Mouse (Mus musculus): Measurements from ENCODE around the gene Vmo1.
"Not testable (repeated sequence)": the region's sequence is repeated elsewhere in the genome, so short reads cannot be mapped to it uniquely, and the experiment has no call there.

Gene Vmo1

DNA sequence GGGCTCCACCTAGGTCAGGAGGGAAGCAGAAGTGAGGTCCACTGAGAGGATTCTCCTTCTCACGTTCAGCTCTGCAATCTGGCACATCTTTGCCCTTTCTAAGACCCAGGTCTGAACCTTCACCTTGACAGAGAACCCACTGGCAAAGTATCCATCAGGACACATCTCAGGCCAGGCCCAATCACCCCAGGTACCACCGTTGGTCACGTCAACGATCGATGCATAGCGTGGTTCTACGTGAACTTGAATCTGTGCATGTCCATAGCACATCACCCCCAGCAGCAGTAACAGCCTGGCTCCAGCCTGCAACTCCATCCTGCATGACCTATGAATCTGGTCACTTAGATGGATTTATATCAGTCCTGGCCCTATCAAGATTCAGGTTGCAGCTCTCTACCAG is at the start of gene Vmo1:
TSS of gene Vmo1 (minus strand) at position 329 of the 400 bp plus-strand sequence.
- no peak for DNase-seq

DNA sequence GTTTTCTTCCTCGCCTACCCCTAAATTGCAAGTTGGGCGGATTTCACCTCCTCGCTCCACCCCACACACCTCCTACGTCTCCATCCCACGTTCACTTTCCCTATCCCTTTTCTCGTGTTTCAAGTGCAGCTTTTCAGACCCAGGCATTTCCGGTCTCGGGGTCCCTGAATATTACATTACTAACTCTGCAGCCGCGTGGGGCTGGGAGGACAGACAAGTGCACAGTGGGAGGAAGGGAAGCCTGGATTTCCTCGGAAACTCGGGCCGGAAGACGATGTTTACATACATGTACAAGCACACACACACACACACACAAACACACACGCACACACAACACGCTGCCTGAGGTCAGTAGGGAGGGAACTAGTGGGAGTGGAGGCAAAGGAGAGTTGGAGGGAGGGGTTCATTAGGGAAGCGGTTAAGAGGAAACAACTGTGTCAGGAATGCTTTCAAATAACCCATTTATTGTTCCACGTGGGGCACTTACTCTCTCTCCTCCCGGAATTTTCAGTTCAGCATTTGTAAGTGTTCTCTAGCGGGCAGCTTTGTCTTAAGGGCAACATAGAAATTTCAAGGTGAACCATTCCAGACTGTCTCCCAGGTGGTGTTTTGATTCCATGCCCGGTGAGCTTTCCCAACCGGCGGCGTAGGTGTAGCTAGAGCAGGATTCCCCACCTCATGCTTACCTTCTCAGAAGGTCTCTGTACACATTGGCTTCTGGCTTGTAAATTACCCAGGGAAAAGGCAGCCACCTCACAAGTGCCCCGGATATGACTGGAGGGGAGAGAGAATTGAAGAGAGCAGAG is 49.3 kb upstream of the Vmo1 start:
- DNase-seq, result peak; percentile 52 to 56

DNA sequence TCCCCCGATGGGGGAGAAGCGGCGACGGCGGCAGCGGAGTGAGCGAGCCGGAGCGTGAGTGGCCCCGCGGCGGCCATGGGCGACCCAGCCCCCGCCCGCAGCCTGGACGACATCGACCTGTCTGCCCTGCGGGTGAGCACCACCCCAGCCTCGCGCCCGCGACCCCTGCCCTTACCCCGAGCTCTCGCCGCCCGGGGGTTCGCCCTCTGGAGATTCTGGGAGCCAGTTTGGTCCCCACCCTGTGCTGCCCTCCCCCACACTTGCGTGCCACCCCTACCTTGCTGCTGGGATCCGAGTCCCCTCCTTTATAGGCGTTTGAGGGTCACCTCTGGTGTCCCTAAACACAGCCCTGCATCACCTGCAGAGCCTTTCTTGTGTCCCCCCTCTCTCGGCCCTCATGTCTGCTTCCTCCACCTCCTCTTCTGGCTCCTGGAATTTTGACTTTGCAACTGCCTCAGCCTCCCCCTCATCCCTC is 48.6 kb upstream of the Vmo1 start:
- no peak for DNase-seq

DNA sequence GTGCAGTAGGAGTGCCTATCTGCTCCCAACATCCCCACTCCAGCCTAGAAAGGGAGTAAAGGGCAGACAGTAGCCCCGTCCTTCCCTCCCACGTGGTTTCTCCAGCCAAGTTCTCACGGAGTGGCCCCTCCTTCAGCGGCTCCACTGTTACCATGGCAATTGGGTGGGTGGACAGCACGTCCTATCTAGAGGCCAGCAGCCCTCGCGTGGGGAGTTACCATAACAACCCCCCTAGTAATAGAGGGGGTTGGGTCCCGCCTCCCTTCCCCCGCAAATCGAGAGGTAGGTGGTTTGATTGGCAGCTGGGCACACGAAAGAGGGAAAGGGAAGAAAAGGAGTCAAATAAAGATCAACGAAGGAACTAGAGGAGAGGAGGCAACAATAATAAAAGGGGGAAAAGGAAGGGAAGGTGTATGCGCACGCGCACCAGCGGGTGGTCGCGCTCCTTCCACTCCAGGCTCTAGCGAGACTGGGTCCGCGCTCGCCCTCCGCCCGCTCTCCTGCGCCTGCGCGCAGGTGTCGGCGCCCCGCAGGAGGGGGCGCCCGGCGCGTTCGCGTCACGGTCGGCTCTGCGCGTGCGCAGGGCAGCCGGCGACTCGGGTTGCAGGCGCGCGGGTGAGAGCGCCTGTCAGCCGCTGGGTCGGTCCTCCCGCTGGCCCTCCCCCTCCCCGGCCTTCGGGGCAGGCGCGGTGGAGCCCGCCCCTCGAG is 48.0 kb upstream of the Vmo1 start, which contains the start of gene Mink1:
TSS of gene Mink1 (plus strand) at position 595 of the 708 bp plus-strand sequence.
- DNase-seq, result peak; percentile 94 to 96

DNA sequence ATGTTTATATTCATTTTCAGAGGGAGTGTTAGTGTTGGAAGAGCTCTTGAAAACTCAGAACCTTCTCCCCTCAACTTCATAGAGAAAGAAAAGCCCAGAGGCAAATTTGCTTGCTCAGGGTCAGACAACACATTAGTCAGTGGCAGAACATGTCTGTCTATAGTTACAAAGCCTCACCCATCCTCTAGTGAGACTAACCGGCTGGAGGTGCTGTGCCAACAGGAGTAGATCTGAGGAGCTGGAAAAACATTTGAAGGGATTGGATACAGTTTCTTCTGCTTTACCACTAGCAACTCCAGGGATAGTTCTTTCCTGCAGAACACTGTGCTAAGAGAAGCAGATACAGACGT is 47.5 kb upstream of the Vmo1 start:
- no peak for DNase-seq

DNA sequence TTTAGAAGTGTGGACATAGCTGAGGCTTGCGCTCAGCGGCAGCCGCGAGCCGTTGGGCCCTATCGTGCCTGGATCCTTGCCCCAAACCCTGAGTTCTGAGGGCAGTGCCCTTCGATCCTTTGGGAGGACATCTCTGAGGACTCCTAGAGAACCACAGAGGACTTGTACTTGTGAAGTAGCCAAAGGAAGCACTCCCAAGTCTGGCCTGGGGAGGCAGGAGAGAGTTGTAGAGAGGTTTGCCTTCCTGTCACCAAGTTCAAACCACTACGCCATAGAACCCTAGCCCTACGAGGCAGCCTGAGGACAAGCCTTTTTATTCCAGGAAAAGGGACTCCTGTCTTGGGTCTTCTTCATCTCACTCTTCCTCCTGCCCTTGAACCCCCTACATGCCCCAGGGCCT is 43.1 kb upstream of the Vmo1 start:
- DNase-seq, result peak in 1 of 2 experiments; percentile 38

DNA sequence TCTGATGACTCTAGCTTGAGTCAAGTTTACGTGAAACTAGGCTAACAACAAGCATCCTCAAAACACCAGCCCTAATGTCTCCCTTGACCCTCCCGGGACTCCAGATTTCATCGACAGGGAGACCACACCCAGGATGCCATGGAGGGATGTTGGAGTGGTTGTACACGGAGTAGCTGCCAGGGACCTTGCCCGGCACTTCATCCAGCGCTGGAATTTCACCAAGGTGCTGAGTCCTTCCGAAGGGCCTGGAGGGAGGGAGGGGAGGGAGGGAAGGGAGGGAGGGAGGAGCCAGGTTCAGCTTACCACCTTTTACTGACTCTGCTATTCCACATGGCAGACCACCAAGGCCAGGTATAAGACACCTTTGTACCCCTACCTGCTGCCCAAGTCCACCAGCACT is 39.5 kb upstream of the Vmo1 start:
- no peak for DNase-seq

DNA sequence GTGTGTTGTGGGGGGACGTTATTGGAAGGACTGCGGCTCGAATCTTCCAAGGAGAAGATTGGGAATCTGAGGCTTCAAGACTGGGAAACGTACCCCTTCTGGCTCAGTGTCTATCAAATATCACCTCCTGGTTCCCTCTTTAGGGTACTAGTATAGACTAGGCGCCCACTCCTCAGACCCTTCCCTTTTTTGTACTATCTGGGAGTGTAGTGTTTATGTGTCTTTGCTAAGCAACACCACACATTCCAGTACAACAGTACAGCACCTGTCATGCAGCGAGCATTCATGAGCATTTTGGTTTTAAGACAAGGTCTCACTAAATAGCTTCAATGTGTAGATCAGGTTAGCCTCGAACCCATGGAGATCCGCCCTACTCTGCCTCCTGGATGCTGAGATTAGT is 37.1 kb upstream of the Vmo1 start:
- DNase-seq, result no peak

DNA sequence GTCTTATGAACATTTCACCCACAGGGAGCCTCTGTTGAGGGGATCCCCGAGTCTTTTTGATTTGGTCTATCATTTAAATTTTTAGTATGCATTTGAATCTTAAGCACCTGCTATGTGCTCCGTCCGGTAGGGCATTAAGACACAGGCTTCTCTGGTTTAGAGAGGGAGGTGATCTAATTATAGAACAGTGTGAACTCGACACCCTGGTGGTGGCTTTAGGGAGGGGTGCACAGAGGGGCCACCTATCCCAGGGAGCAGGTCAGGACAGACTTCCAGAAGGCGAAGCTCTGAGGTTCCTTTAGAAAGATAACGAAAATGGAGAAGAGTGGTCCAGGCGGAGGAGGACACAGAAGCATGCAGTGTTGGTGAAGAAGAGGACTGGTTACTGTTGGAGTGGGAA is 30.1 kb upstream of the Vmo1 start:
- DNase-seq, result no peak

DNA sequence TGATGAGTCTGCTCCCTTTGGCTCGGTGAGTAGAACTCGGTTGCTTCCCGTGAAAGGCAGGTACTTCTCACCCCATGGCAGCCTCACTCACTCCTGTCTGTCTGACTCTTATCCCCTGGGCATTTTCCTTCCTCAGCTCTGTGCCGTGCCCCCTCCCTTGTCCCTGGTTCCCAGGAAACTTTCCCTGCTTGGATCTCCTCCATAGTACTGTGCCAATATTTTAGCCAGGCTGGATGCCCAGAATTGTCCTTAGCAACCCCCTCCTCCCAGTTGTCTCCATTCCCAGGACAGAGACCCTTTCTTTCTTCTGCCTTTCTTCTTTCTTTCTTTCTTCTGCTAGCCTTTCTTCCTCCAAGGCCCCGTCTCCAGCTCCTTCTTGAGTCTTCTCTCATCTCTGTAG is 27.0 kb upstream of the Vmo1 start:
- DNase-seq, result no peak

DNA sequence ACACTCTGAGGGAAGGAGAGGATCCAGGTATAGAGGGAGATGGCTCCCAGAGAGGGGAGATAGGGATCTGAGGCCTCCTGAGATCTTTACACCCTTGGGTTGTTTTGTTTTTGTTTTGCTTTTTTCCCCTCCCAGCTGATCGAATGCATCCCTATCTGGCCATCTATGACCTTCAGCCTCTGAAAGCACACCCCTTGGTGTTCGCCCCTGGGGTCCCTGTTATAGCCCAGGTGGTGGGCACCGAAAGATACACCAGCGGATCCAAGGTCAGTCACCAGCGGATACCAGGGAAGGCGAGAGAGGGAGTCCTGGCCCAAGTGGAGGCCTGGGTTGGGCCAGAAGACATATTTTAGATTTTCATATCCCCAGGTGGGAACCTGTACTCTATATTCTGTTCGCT is 26.5 kb upstream of the Vmo1 start:
- DNase-seq, result no peak

DNA sequence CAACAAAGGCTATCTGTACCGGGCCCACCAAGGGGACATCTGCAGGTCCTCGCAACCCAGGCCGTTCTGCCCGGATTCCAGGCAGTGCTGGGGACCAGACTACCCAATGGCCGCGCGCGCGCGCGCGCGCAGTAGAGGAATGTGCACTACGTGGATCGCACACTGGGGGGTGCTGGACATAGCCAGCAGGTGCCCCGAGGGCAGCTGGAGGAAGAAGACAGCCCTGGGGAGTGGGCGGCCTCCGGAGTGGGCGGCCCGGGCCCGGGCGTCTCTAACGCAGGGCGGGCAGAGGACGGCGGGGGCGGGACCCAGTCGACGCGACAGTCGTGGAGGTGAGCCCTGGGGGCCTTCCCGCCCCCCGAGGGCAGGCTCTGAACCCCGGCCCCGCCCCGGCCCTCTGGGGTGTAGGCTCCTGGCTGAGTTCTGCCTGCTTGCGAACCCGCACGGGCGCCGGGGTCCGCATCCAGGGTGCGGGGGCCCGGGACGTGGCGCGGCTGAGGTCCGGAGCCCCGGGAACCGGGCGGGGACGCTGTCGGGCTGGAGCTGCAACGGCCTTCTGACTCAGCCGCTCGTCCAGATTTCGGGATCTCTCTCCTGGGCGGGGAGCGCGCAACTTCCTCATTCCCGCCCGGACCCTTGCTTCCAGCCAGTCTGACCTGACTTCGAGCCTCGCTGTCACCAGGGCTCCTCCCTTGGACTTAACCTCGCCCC is 25.6 kb upstream of the Vmo1 start, which contains the start of gene Pld2:
TSS of gene Pld2 (plus strand) at position 188 of the 711 bp plus-strand sequence.
- DNase-seq, result peak; percentile 95

DNA sequence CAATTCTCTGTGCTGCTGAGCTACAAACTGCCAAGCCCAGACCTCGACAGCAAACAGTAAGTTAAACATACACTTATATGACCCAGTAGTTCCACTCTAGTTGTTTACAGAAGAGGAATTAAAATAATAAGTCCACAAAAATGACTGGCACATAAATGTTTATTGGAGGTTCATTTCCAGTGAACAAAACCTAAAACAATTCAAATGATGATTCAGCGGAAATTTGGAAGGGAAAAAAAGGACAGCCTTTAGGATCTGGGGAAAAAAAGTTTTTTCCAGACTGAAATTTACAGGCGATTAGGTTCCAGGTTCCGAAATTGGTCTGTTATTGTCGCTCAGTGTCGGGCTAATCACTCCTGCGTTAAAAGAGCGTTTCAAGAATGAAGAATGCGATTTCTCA is 25.0 kb upstream of the Vmo1 start:
- no peak for DNase-seq

DNA sequence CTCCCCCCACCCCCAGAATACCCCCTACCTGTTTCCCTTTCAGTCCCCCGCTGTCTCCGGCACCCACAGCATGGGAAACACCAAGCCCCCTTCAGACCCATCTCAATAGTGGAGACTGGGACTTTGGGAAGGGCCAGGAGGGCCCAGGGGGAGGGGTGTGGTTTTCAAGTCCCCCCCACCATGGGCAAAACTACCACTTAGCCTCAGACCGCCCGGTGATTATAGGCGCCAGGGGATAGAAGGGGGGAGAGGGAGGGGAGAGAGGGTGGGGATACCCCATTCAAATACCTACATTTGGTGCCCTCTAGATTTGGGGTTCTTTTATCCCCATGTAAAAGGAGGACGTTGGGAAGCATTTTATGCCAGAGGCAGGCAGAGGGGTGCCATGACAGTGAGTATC is 18.4 kb upstream of the Vmo1 start, which contains the start of gene Gm40193:
TSS of gene Gm40193 (minus strand) at position 101 of the 400 bp plus-strand sequence.
- DNase-seq, result no peak

DNA sequence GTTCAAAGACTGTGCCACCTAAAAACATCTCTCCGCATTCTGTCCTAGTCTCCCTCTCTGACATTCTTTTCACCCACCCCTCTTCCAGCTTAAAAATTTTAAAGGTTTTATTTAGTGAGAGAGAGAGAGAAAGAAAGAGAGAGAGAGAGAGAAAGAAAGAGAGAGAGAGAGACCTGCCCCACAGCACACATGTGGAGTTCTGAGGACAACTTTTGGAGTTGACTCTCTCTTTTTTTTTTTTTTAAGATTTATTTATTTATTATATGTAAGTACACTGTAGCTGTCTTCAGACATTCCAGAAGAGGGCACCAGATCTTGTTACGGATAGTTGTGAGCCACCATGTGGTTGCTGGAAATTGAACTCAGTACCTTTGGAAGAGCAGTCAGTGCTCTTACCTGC is 16.6 kb upstream of the Vmo1 start:
- not testable (repeated sequence) for DNase-seq

DNA sequence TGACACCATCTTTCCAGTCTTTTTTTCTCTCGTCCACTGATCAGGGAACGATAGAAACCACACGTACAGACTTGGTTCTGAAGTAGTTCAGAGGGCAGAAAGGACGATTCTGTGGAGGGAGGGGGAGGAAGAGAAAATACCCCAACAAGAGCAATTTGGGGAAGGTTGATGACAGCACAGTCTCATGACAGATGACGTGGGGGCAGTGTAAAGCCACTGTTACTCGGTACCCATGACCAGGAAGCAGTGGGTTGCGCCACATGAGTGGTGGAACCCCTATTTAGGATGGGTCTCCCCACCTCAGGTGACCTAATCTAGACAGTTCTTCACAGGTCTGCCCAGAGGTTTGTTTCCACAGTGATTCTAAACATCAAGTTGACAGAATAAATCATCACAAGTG is 14.2 kb upstream of the Vmo1 start:
- no peak for DNase-seq

DNA sequence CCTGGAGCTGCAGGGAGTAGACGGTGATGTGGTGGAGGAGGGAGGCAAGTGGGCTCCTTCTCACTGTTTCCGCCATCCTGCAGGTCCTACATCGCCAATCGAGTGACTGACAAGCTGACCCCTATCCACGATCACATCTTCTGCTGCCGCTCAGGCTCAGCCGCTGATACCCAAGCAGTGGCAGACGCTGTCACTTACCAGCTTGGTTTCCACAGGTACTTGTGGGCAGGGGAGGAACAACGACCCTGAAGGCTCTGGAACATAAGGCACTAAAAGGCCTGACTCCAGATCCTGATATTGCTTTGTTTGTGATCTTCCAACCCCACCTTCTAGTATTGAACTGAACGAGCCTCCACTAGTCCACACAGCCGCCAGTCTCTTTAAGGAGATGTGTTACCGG is 11.8 kb upstream of the Vmo1 start:
- no peak for DNase-seq

DNA sequence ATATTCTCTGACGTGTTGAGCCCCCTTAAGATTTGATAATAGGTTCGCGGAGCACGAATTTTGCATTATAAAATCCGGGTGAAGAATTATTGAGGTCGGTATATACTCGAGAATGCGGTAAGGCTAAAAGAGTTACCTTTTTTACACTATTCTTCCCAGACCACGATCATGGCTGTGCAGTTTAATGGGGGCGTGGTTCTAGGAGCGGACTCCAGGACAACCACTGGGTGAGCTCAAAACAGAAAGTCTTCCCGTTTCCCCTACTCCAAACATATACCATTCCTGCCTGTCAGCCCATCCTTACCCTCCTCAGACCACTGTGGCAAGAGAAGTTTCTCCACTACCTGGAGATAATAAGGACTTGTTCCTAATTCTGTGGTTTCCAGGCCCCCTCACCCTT is 11.3 kb upstream of the Vmo1 start:
- DNase-seq, result no peak

DNA sequence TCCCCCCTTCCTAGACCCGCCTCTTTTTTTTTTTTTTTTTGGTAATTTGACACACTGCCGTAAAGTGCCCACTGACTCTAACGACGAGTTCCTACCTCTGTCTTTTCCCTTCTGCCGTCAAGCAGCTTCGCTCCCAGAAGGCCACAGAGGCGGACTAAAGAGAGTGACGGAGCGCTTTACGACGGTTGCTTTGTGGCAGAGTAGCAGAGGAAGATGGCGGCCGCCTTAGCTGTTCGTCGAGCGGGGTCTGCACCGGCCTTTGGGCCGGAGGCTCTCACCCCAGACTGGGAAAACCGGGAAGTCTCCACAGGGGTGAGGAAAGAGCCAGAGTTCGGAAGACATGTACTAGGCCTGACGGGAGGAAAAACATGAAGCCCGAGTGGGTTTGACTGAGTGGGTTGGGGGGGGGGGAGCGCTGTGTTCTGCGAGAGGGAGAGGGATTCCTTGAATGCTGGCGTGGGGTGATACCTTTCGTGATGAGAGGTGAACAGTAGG is 10.8 kb upstream of the Vmo1 start, which contains the start of gene Psmb6:
TSS of gene Psmb6 (plus strand) at position 184 of the 495 bp plus-strand sequence.
- DNase-seq, result peak; percentile 93 to 98

DNA sequence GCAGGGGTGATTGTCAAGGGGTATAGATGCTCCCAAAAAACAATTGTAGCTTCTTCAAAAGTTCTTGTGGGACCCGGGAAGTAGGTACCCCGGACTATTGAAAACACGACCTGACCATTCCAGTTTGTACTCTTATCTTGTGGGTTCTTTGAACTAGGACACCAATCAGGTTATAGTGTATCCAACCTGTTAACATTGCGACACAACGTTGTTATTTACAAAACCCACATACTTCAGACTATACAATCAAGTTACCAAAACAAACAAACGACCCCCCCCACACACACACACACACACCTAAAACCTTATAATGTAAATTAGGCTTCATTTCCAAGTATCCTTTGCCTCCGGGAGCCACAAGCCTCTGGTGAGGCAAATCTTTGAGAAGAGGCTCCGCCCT is 10.4 kb upstream of the Vmo1 start:
- DNase-seq, result no peak

DNA sequence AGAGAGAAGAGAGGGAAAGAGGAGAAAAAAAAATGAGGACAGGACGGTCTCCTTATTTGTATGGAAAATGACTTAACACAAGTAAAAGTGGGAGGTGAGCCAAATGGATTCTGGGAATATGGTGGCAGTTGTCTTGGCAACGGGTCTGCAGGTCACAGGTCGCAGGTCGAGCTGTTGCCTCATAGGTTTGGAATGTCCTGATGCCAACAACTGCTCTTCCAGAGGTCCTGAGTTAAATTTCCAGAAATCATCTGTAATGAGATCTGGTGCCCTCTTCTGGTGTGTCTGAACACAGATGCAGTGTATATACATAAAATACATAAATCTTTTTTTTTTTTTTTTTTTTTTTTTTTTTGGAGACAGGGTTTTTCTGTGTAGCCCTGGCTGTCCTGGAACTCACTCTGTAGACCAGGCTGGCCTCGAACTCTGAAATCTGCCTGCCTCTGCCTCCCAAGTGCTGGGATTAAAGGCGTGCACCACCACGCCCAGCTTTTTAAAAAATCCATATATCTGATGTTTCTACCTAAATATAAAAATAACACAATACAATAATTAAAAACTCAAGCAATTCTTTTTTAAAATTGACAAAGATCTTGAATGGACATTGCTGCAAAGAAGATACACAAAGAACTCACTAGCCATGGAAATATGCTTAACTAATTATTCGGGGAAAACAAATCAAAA is 9.0 kb upstream of the Vmo1 start:
- peak in 1 of 2 experiments; percentile 11 for DNase-seq

DNA sequence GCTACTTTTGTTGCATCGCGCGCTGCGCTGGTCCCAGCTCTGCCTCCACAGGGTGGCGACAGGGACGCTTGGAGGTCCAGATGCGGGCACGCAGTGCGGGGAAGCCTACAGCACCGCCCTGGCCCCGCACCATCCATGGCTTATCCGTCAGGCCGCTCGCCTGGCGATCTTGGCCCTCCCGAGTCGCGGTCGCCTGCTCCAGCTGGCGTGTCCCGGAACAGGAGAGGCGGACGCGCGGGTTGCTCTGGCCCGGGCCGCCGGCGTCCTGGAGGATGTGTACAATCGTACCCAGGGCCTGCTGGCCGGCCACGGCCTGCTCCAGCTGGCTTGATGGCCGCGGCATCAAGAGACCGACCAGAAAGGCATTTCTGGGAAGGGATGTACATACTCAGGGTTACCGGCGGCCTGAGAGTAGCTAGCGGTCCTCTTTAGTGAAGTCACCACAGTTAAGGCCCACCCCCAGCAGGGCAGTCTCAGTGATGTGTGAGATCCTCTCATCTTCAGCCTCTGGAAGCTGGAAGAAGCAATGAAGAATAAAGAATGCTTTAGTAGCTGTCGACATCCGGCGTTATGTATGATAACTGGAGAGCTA is 5.9 kb upstream of the Vmo1 start:
- peak in 1 of 2 experiments; percentile 58 for DNase-seq

Measured in kidney, postnatal 36 days (tissue).